Mouse (Mus musculus) layer of hippocampus, postnatal 14 days (tissue): ENCODE measurements at regions not wholly inside any gene's neighbourhood (a gene's known extent, or its start where the extent isn't known, plus 50 kb on each side); places are given as distances from the start of the nearest gene placed in this dataset.

ENCODE experiments used
- DNase-seq, 2 experiments: peaks; one replicate each; pipeline ENCODE4 v3.0.0; 2021 to 2022; ENCODE audit warnings: low spot score in 2 of 2, mixed read lengths in 1 of 2

DNA sequence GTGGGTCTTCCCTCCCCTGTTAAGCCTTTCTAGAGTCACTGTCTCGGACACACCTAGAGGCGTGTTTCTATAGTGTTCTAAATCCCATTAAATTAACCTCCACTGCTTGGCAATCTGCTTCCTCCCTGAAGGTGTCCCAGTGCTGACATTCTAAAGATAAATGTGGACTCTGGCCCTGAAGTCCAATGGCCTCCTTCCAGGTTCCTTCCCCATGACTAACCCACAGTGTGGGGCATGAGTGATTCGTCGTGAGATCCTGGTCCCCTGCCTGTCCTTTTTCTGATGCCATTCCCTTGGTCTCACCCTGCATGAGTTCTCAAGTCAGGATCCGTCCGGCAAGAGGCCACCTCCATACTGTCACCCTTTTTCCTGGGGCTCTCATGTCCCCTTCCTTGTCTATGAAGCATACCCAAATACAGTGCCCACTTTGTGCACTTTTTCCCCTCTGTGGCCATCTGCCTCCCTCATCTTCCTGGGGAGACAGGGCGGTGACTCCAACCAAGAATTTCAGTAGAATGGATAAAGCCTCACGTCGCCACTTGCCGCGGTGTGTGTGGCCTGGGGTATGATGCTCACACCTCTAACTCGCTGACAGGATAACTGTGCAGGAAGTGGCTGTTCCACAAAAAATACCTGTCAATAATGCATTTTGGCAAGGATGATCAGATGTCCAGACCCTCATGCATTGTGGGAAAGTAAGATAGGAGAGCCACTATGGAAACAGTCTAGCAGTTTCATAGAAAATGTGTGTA, 152.9 kb downstream of the Gm9376 start:
- no peak for DNase-seq

DNA sequence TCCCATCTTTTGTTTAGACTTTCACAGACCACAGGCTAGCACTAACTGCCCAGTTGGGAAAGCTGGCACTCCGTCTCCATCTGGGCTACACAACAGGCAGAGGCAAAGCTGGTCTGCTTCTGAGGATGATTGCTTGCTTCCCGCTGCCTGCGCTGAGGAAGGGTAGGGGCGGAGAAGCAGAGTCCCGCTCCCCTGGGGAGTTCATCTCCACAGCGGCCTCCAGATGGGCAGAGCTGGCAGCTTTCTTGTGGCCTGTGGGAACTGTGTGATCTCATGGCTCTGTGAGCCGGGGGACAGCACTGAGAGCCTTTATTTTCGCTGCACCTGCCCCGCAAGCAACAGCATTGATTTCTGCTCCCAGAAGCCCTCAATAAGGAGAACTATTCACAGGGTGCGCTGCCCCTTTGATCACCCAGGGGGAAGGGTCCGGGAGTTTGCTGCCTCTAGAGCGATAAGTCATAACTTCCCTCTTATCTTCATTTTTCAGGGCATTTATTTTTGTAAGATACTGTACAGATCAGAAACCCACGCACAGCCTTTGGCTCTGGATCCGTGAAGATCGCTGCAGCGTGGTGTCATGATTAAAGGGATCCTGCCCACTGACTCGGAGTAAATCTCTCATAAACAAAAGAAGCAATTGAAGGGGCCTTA, 155.7 kb downstream of the Gm9376 start:
- peak; percentile 26 to 51 for DNase-seq

DNA sequence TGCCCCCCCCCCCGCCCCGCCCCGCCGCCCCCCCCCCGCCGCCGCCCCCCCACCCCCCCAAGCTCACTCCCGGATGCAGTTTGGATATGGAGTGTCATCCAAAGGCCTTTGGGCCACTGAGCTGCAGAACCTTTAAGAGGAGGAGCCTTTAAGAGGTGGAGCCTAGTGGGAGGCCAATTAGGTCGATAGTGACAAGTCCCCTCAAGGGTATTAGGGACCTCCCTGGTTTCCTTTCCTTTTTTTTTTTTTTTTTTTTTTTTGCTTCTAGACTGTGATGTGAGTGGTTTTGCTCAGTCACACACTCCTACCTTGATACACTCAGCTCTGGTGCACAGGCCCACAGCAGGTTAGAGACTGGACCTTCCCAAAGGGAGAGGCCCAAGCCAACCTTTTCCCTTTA, 156.5 kb downstream of the Gm9376 start:
- DNase-seq: no peak

DNA sequence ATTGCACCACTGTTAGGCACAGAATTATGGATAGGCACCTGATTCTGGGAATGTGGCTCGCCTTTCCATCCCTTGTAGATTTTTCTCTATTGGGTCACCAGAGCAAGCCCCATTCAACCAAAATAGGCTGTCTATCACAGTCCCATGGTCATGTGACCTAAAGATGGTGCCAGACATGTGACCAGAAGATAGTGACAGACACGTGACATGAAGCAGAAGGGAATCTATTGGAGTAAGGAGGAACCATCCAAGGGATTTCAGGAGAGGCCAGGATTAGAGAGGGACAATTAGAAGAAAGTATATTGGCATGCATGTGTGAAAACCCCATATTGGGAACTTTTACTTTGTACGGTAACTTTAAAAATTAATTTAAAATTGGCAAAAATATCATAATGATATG, 159.8 kb downstream of the Gm9376 start:
- DNase-seq: no peak

DNA sequence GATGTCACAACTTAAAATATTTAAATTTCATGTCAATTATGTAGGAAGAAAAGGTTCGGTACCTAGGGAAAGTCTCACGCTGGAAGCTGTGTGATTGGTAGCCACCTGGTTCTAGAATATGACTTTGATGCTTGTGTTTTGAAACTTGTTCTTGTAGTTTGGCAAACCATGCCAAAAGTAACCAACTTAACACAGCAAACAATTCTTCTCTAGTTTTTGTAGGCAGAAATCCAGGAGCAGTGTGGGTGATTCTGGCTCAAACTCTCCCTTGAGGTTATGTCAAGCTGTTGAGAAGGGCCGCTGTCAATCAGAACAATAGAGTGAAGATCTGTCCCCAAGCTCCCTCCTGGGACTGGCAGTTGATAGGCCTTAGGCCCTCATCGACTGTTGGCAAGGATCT, 163.5 kb downstream of the Gm9376 start:
- no peak for DNase-seq

DNA sequence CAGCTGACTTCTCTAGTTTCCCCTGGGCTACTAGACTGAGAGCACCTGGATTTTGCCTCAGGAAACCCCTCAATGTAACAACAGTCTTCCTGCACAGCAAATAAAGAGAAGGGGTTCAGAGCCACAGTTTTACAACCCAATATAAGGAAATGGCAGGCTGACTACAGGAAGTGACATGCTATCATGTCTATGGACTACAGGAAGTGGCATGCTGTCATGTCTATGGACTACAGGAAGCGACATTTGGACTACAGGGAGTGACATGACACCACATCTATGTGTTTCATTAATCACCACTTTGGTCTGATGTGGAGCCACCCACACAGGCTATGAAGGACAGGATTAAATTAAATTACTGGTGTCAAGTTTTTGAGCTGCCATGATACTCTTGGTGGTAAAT, 164.0 kb downstream of the Gm9376 start:
- DNase-seq: no peak

DNA sequence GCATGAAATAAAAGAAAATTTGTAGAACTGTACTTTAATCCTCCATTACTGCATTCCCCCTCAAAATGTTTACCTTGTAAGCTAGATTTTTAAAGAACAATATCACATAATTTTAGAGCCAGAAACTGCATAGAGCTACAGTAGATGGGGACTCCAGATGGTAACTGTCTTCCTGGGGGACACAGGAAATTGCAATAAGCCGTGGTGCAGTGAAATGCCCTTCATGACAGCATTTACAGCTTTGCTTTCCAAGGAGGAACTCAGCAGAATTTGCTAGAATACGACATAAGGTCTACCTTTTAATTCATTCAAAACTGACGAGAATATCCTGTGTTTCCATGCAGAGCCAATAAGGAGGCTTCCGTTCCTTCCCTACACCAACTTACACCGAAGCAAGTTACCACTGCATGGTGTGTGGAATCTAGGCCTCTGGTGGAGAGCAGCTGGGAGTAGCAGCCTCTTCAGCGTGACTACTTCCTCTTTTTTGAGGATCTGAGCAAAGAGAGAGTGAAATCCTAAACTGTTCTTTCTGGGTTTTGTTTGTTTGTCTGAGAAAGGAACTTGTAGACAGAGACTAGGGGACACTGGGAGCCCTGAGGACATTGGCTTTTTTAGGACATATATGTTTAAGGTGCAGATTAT, 164.6 kb downstream of the Gm9376 start:
- DNase-seq: no peak
